Mouse (Mus musculus) intestine, postnatal 0 days (tissue): Measurements from ENCODE around the gene Alkbh2. TPM values are rescaled to one million over a fixed set of nuclear protein-coding genes. Genes with fewer than 3 reads are reported as not detected.

ENCODE experiments used
- ATAC-seq: fragments of 200-750 bp; cut with Nextera tagmentation; 2 replicates; pipeline ENCODE4 v1.8.0; 2017; ENCODE audit warnings: mild to moderate bottlenecking, moderate TSS enrichment, moderate library complexity
- H3K27ac ChIP-seq: fragments of 300-500 bp; sonication (generic); 2 replicates; pipeline ENCODE4 v1.5.1; 2014; ENCODE audit warnings: mild to moderate bottlenecking, low read depth, low read length, moderate library complexity
- H3K27me3 ChIP-seq: fragments of 300-500 bp; sonication (generic); replicated peaks from 2 replicates; pipeline ENCODE4 v1.6.1; 2014; ENCODE audit warnings: low read length, mixed read lengths; ENCODE audit not compliant: control insufficient read depth, insufficient read depth
- H3K36me3 ChIP-seq: fragments of 300-500 bp; sonication (generic); 2 replicates; pipeline ENCODE4 v1.6.1; 2014; ENCODE audit warnings: mild to moderate bottlenecking, moderate library complexity; ENCODE audit not compliant: control insufficient read depth, insufficient read depth
- H3K4me1 ChIP-seq: fragments of 300-500 bp; sonication (generic); replicated peaks from 2 replicates; pipeline ENCODE4 v1.6.1; 2014; ENCODE audit warnings: antibody characterized with exemption, low read length, mixed read lengths; ENCODE audit not compliant: control insufficient read depth, insufficient read depth
- H3K4me2 ChIP-seq: fragments of 300-500 bp; sonication (generic); replicated peaks from 2 replicates; pipeline ENCODE4 v1.6.1; 2014; ENCODE audit warnings: low read depth, mild to moderate bottlenecking, moderate library complexity
- H3K4me3 ChIP-seq: fragments of 300-500 bp; sonication (generic); 2 replicates; pipeline ENCODE4 v1.5.1; 2014; ENCODE audit warnings: low read depth, low read length
- H3K9ac ChIP-seq: fragments of 300-500 bp; sonication (generic); 2 replicates; pipeline ENCODE4 v1.6.1; 2014; ENCODE audit warnings: mild to moderate bottlenecking, low read depth, low read length
- H3K9me3 ChIP-seq: fragments of 300-500 bp; sonication (generic); 2 replicates; pipeline ENCODE4 v1.6.1; 2016; ENCODE audit warnings: mixed run types; ENCODE audit not compliant: control insufficient read depth
- CTCF ChIP-seq: sonication (generic); IDR thresholded peaks from 2 replicates; pipeline ENCODE4 v1.5.1; 2016; ENCODE audit warnings: low read depth, mild to moderate bottlenecking, control low read depth, antibody characterized with exemption, moderate library complexity
- WGBS: fragments of 180-500 bp; shearing (Covaris S2); extraction: QIAGEN DNeasy Blood & Tissue Kit; methylation state at CpG from one replicate; pipeline ENCODE4 v1.1.7; 2014; 5-methylcytosine and 5-hydroxymethylcytosine counted together
- polyA plus RNA-seq: library from polyadenylated mRNA; unstranded; fragments of >200 nt; fragmentation: Nextera tagmentation; extraction: Ambion mirVana; gene quantifications from 2 replicates; pipeline ENCODE4 v1.2.1, GENCODE M21; 2015

The Alkbh2 gene
- polyA plus RNA-seq, 1 experiment from 2014 or later, result 7.8 TPM

- Histone ChIP-seq H3K4me1 (0 out of 2 replicates have a peak, but pooled peaks cover 3% of the 10 kb centered on the region), H3K9ac (no peak overlapping the region)
These were observed 1.3 kb downstream of the Alkbh2 start for GRCm38 (mm10) chr5:114126499-114127244.

GRCm38 (mm10) chr5:114126008-114126407 is 2.0 kb downstream of the Alkbh2 start:
- H3K36me3 ChIP-seq, result peaks cover 35% of the 10 kb centered on the region
- H3K27ac ChIP-seq, result no peak overlapping the region
- no peaks in the 10 kb centered on the region for H3K9me3 ChIP-seq
- H3K9ac ChIP-seq, result no peak overlapping the region
- no peak overlapping the region for H3K4me3 ChIP-seq
- 94% methylated on average over 3 of the region's 3 CpGs for WGBS
- H3K4me2 ChIP-seq, result no peak overlapping the region
- 0 out of 2 replicates have a peak, but pooled peaks cover 3% of the 10 kb centered on the region for H3K4me1 ChIP-seq
- ATAC-seq, result no peak
- H3K27me3 ChIP-seq, result no peaks in the 10 kb centered on the region
- TF ChIP-seq CTCF, result no peak

More at GRCm38 (mm10) chr5:114126499-114127244, 1.3 kb downstream of the Alkbh2 start:
- no peak for ATAC-seq
- TF ChIP-seq CTCF, result no peak
- no peak overlapping the region for H3K27ac ChIP-seq
- H3K36me3 ChIP-seq, result peaks cover 28% of the 10 kb centered on the region
- WGBS, result 88% methylated on average over 7 of the region's 7 CpGs
- H3K4me3 ChIP-seq, result peak overlapping the region; percentile 49; the same call in 1 of the 2 replicates
- H3K4me2 ChIP-seq, result no peak overlapping the region; the same call in 1 of the 2 replicates
- H3K27me3 ChIP-seq, result no peaks in the 10 kb centered on the region
- H3K9me3 ChIP-seq, result no peaks in the 10 kb centered on the region

GRCm38 (mm10) chr5:114119806-114120205 is 8.2 kb downstream of the Alkbh2 start:
- Histone ChIP-seq H3K27me3 (no peaks in the 10 kb centered on the region), H3K9ac (no peak overlapping the region), H3K27ac (no peak overlapping the region), H3K36me3 (peaks cover 85% of the 10 kb centered on the region), H3K4me1 (no peaks in the 10 kb centered on the region), H3K4me2 (no peak overlapping the region), H3K9me3 (no peaks in the 10 kb centered on the region), H3K4me3 (no peak overlapping the region)
- WGBS, result 87% methylated on average over 4 of the region's 4 CpGs
- ATAC-seq, result no peak
- TF ChIP-seq CTCF, result no peak

GRCm38 (mm10) chr5:114116586-114116985 is 11.4 kb downstream of the Alkbh2 start:
- Histone ChIP-seq H3K4me2 (no peak overlapping the region), H3K4me3 (no peak overlapping the region), H3K9me3 (no peaks in the 10 kb centered on the region), H3K27ac (no peak overlapping the region), H3K9ac (no peak overlapping the region), H3K36me3 (peaks cover 81% of the 10 kb centered on the region), H3K4me1 (no peaks in the 10 kb centered on the region), H3K27me3 (no peaks in the 10 kb centered on the region)
- WGBS, result 76% methylated on average over 7 of the region's 7 CpGs
- TF ChIP-seq CTCF, result no peak
- no peak for ATAC-seq

- 80% methylated on average over 5 of the region's 5 CpGs for WGBS
- H3K4me1 ChIP-seq, result no peaks in the 10 kb centered on the region
- no peak for TF ChIP-seq CTCF
- no peak overlapping the region for H3K9ac ChIP-seq
- H3K27ac ChIP-seq, result 0 out of 2 replicates have a peak overlapping the region, but pooled peaks have one; percentile 7
- no peak for ATAC-seq
- no peaks in the 10 kb centered on the region for H3K9me3 ChIP-seq
- peaks cover 77% of the 10 kb centered on the region for H3K36me3 ChIP-seq
- no peak overlapping the region for H3K4me3 ChIP-seq
- no peak overlapping the region for H3K4me2 ChIP-seq
- no peaks in the 10 kb centered on the region for H3K27me3 ChIP-seq
These were observed 13.0 kb downstream of the Alkbh2 start for GRCm38 (mm10) chr5:114115030-114115429.

- no peak overlapping the region for H3K4me2 ChIP-seq
- H3K9ac ChIP-seq, result no peak overlapping the region
- no peaks in the 10 kb centered on the region for H3K9me3 ChIP-seq
- no peak for ATAC-seq
- no peak overlapping the region for H3K27ac ChIP-seq
- H3K27me3 ChIP-seq, result no peaks in the 10 kb centered on the region
- no peaks in the 10 kb centered on the region for H3K4me1 ChIP-seq
- H3K4me3 ChIP-seq, result no peak overlapping the region
- peaks cover 78% of the 10 kb centered on the region for H3K36me3 ChIP-seq
- 88% methylated on average over 6 of the region's 6 CpGs for WGBS
- peak; percentile 49 for TF ChIP-seq CTCF
These were observed 14.7 kb downstream of the Alkbh2 start for GRCm38 (mm10) chr5:114113334-114113733.
